Mouse (Mus musculus) skeletal muscle tissue, postnatal 0 days (tissue): ENCODE data around the gene Zfp831. TPM values are rescaled to one million over a fixed set of nuclear protein-coding genes. Genes with fewer than 3 reads are reported as not detected.

Experiments
- polyA plus RNA-seq: library from polyadenylated mRNA; unstranded; fragments of >200 nt; fragmentation: Nextera tagmentation; extraction: Ambion mirVana; gene quantifications from 2 replicates; pipeline ENCODE4 v1.2.1, GENCODE M21; 2015

The Zfp831 gene
- not detected in 2 replicates for polyA plus RNA-seq

DNA sequence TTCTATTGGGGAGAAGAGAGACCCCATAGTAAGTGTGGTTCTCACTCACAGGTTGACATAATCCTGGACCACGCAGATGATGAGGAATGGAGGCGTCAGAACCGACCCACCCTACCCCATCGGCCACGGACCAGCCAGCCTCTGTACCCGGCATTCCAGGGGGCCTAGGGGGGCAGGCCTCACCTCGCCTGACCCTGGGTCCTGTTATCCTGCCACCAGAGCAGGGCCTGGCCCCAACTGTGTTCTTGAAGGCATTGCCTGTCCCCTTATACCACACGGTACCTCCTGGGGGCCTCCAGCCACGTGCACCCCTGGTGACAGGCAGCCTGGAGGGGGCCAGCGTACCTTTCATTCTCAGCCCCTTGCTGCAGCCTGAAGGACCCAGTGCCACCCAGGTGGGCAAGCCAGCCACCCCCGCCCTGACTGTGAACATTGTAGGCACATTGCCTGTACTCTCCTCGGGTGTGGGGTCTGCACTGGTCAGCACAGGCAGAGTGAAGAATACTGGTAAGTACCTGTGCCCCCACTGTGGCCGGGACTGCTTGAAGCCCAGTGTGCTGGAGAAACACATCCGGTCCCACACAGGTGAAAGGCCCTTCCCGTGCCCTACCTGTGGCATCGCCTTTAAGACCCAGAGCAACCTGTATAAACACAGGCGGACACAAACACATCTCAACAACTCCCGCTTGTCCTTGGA lies at the start of gene Zfp831:
Gene Zfp831, plus strand, starts transcription at position 87 of the 697 bp plus-strand sequence.

Other genes starting within 250 kb of the Zfp831 start
- gene Nelfcd, start 227.7 kb upstream of the Zfp831 start, polyA plus RNA-seq: 105 and 112 TPM in 2 replicates
- 113 and 129 TPM in 2 replicates for gene Ctsz, start 204.5 kb upstream of the Zfp831 start, polyA plus RNA-seq
- 0.21 and 0.33 TPM in 2 replicates for gene Tubb1, start 192.8 kb upstream of the Zfp831 start, polyA plus RNA-seq
- gene Atp5e, start 179.4 kb upstream of the Zfp831 start, polyA plus RNA-seq: 1,520 and 1,849 TPM in 2 replicates
- gene Prelid3b, start 170.5 kb upstream of the Zfp831 start, polyA plus RNA-seq: 144 TPM in 2 replicates
- gene Edn3, start 117.1 kb downstream of the Zfp831 start, polyA plus RNA-seq: 7.6 and 8.3 TPM in 2 replicates